Mouse (Mus musculus) lung, postnatal 4 days (tissue): ENCODE results near the gene Wnt5b.

Source experiments
- DNase-seq, 2 experiments: peaks; one replicate each; pipeline ENCODE4 v3.0.0; 2021

The Wnt5b gene

GRCm38 (mm10) chr6:119414262-119415043 lies 129.7 kb downstream of the Wnt5b start:
- DNase-seq: no peak

- no peak for DNase-seq
Measured at GRCm38 (mm10) chr6:119412588-119412987, 131.6 kb downstream of the Wnt5b start.

GRCm38 (mm10) chr6:119411511-119411910 lies 132.6 kb downstream of the Wnt5b start:
- DNase-seq: no peak

- no peak for DNase-seq
Measured at GRCm38 (mm10) chr6:119409766-119410165, 134.4 kb downstream of the Wnt5b start.

GRCm38 (mm10) chr6:119408582-119408981 lies 135.6 kb downstream of the Wnt5b start:
- DNase-seq: no peak

- no peak for DNase-seq
Measured at GRCm38 (mm10) chr6:119407818-119408217, 136.3 kb downstream of the Wnt5b start.

- DNase-seq: no peak
Measured at GRCm38 (mm10) chr6:119406528-119406927, 137.6 kb downstream of the Wnt5b start.

- no peak for DNase-seq
Measured at GRCm38 (mm10) chr6:119405310-119405709, 138.8 kb downstream of the Wnt5b start.

- no peak for DNase-seq
Measured at GRCm38 (mm10) chr6:119404854-119405253, 139.3 kb downstream of the Wnt5b start.

- no peak for DNase-seq
Measured at GRCm38 (mm10) chr6:119402976-119403375, 141.2 kb downstream of the Wnt5b start.

- DNase-seq: no peak
Measured at GRCm38 (mm10) chr6:119401545-119402304, 142.4 kb downstream of the Wnt5b start.

- no peak for DNase-seq
Measured at GRCm38 (mm10) chr6:119400649-119401048, 143.5 kb downstream of the Wnt5b start.

- DNase-seq: no peak
Measured at GRCm38 (mm10) chr6:119399371-119399770, 144.8 kb downstream of the Wnt5b start.

- DNase-seq: peak; percentile 81 to 87
Measured at GRCm38 (mm10) chr6:119396309-119396634, 147.9 kb downstream of the Wnt5b start.

GRCm38 (mm10) chr6:119395421-119396308 lies 148.5 kb downstream of the Wnt5b start:
- peak in 1 of 2 experiments; percentile 31 for DNase-seq

- peak in 1 of 2 experiments; percentile 33 for DNase-seq
Measured at GRCm38 (mm10) chr6:119392836-119393235, 151.3 kb downstream of the Wnt5b start.

- DNase-seq: no peak
Measured at GRCm38 (mm10) chr6:119390728-119391127, 153.4 kb downstream of the Wnt5b start.

GRCm38 (mm10) chr6:119389089-119389488 lies 155.1 kb downstream of the Wnt5b start:
- DNase-seq: no peak

GRCm38 (mm10) chr6:119388650-119389012 lies 155.5 kb downstream of the Wnt5b start:
- peak; percentile 96 to 98 for DNase-seq

- DNase-seq: peak in 1 of 2 experiments; percentile 43
Measured at GRCm38 (mm10) chr6:119387801-119388649, 156.1 kb downstream of the Wnt5b start.

GRCm38 (mm10) chr6:119386821-119387220 lies 157.3 kb downstream of the Wnt5b start:
- DNase-seq: no peak

GRCm38 (mm10) chr6:119386421-119386820 lies 157.7 kb downstream of the Wnt5b start:
- DNase-seq: no peak
